ENCODE assay signal across 11 mouse cellular contexts in genomic region chr13:58601201-58601855, GRCm38 (mm10). TPM values are rescaled to one million over a fixed set of nuclear protein-coding genes. Genes with fewer than 3 reads are reported as not detected.
A peak's percentile ranks its signal among the peaks of the same experiment; 100 is the strongest.
DNase-seq lines count a peak whose midpoint lies in the region; TF ChIP-seq lines count a peak whose summit lies in the region.
"Had no signal": no experiment of that assay in that cellular context is flagged by ENCODE, and none has a peak within 500 bp of the region (broad histone marks: within the 10 kb centered on the region; RNA-seq: fewer than 3 reads in every experiment).

No protein-coding gene starts in this region.

- H3K27ac ChIP-seq in left cerebral cortex, adult 2 months: no peak overlapping the region
- H3K27ac ChIP-seq: neural tube, embryonic 13.5 days had no signal

- H3K4me3 ChIP-seq in left cerebral cortex, adult 2 months: no peak overlapping the region
- H3K4me3 ChIP-seq: neural tube, embryonic 13.5 days had no signal

- intact Hi-C loops in gastrocnemius, postnatal 14 days (cut with DNase I; ENCODE audit: low total_unique reads): no loop called here
- intact Hi-C loops in left cerebral cortex, adult 2 months (cut with DNase I): no loop called here

- TF ChIP-seq CTCF in left cerebral cortex, adult 2 months (IDR thresholded peaks at IDR 0.05): no peak

- DNase-seq in gastrocnemius, postnatal 25 days: peak; percentile 18
- no peak for DNase-seq in gastrocnemius, postnatal 14 days
- peak; percentile 72 for DNase-seq in ES-CJ7 (ENCODE audit: low read depth, low spot score)
- DNase-seq in fat pad, adult 2 months (ENCODE audit: extremely low read depth, low read depth, low spot score): peak; percentile 57
- peak; percentile 14 for DNase-seq in kidney, postnatal 14 days
- DNase-seq in left cerebral cortex, adult 2 months (ENCODE audit: extremely low spot score in 1 of 2, low spot score in 2 of 2): no peak
- no peak for DNase-seq in right cerebral cortex, postnatal 14 days
- DNase-seq in B cell, adult 2 months: no peak
- DNase-seq: lung, adult 18-20 months; thymus, postnatal 4 days had no signal

RNA-seq across cellular contexts. Expression of gene Slc28a3, which starts 9.3 kb away (rescaled TPM):
- total RNA-seq in gastrocnemius, postnatal 25 days (2021): not detected
- total RNA-seq in gastrocnemius, postnatal 14 days (2021): not detected
- total RNA-seq in left cerebral cortex, adult 2 months (2021): under 1 TPM in 1 of 2 experiments, not detected in 1; 0.26 TPM

Comparison
In these comparisons a context has a peak if more than half of its experiments do, and no peak if none do; other contexts are left out.
1. DNase-seq: peak in gastrocnemius, postnatal 25 days (single experiment), ES-CJ7 (single experiment), fat pad, adult 2 months (single experiment) and kidney, postnatal 14 days (single experiment); none in gastrocnemius, postnatal 14 days (single experiment), left cerebral cortex, adult 2 months (0 of 2), right cerebral cortex, postnatal 14 days (single experiment) and B cell, adult 2 months (0 of 2).